Mouse (Mus musculus): ENCODE measurements around the gene Mmp17. TPM values are rescaled to one million over a fixed set of nuclear protein-coding genes. Genes with fewer than 3 reads are reported as not detected.

Mmp17 gene
- 2.0 TPM in 2 replicates for polyA plus RNA-seq (2015; fragmentation: Nextera tagmentation; extraction: Ambion mirVana)

DNA sequence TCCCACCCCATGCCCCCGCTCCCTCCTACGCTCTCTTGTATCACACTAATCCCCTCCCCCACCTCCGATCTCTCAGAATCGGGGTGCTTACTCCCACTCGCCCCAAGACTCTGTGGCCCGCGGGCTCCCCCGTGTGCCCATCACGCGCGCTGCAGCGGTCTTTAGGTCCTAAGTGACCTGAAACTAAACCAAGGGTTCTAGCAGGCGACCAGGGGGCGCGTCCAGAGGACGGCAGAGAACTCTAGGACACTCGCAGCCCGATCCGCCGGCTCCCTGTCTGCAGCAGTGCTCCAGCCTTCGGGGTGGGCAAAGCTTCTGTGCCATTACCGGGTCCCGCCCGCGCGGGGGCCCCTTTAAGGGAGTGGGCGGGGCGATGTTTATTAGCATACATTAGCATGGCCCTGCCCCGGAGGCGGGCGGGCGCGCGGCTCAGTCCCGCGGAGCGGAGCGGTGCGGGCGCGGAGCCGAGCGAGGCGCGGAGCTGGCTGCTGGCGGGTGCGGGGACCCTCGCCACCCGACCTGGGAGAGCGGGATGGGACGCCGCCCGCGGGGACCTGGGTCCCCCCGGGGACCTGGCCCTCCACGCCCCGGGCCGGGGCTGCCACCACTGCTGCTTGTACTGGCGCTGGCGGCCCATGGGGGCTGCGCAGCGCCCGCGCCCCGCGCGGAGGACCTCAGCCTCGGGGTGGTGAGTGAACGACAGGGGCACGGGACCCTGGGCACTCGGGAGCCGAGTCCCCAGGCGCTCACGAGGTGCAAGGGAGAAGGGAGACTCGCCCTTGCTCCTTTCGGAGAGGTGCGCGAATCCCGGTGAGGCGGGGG, at the start of gene Mmp17:
Gene Mmp17, plus strand, starts transcription at position 409 of the 822 bp plus-strand sequence.
- Histone ChIP-seq H3K9ac (peak within 1 kb of the TSS; percentile 58), H3K4me3 (peak within 1 kb of the TSS; percentile 62), H3K4me2 (peak within 1 kb of the TSS; percentile 99), H3K4me1 (peaks cover 26% of the 10 kb centered on the region), H3K27me3 (peaks cover 74% of the 10 kb centered on the region), H3K9me3 (no peaks in the 10 kb centered on the region), H3K36me3 (no peaks in the 10 kb centered on the region), H3K27ac (no peak within 1 kb of the TSS)
- peak; percentile 88 for ATAC-seq (ENCODE audit: borderline replicate concordance, extremely low read depth, low FRiP score, low TSS enrichment)
- under 1% methylated on average over 80 of the region's 80 CpGs for WGBS

DNA sequence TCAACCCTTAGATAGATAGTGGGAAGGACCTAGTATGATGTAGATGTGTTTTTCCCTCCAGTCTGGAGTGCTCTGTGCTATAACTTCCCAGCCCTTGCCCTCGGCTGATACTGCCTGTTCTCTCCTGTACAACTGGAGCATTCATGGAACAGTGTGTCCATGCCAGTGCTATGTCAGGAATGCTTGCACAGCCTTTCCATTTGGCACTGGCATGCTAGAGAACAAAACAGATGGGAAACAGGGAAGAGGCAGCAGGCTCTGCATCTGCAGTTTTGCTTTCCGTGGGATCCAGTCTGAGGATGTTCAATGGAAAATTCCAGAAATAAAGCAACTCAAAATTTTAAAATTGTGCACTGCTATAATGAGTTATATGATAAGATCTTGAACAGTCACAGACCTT, 49.5 kb upstream of the Mmp17 start:
- 75% methylated on average over 2 of the region's 2 CpGs for WGBS
- ATAC-seq (ENCODE audit: borderline replicate concordance, extremely low read depth, low FRiP score, low TSS enrichment), result no peak
- H3K27ac ChIP-seq, result no peak overlapping the region

DNA sequence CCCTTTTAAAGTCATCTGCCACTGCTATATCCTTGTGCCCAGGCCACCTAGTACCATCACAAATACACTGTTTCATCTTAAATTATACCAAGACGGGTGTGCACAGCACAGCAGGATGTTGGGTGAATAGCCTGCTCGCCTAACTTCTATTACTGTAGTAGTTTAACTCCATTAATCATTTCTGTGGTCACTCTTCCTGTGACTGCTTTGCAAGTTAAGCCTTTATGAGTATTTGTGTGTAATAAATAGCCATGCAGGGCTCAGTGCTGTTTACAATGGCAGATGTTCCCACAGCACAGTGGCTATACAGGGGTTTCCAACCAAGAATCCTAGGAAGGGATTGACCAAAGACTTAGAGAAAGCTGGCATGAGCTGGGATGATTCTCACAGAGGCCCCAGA, 48.9 kb upstream of the Mmp17 start:
- Histone ChIP-seq H3K4me2 (no peak overlapping the region), H3K36me3 (peaks cover 38% of the 10 kb centered on the region), H3K9me3 (no peaks in the 10 kb centered on the region), H3K4me1 (no peaks in the 10 kb centered on the region), H3K27ac (no peak overlapping the region), H3K4me3 (no peak overlapping the region), H3K9ac (no peak overlapping the region), H3K27me3 (no peaks in the 10 kb centered on the region)
- 80% methylated on average over 2 of the region's 2 CpGs for WGBS
- ATAC-seq (ENCODE audit: borderline replicate concordance, extremely low read depth, low FRiP score, low TSS enrichment), result no peak

More for the DNA sequence above, 49.5 kb upstream of the Mmp17 start:
- H3K36me3 ChIP-seq, result peaks cover 32% of the 10 kb centered on the region
- no peak overlapping the region for H3K9ac ChIP-seq
- H3K4me1 ChIP-seq, result no peaks in the 10 kb centered on the region
- H3K9me3 ChIP-seq, result no peaks in the 10 kb centered on the region
- H3K4me2 ChIP-seq, result no peak overlapping the region
- no peaks in the 10 kb centered on the region for H3K27me3 ChIP-seq
- H3K4me3 ChIP-seq, result no peak overlapping the region

DNA sequence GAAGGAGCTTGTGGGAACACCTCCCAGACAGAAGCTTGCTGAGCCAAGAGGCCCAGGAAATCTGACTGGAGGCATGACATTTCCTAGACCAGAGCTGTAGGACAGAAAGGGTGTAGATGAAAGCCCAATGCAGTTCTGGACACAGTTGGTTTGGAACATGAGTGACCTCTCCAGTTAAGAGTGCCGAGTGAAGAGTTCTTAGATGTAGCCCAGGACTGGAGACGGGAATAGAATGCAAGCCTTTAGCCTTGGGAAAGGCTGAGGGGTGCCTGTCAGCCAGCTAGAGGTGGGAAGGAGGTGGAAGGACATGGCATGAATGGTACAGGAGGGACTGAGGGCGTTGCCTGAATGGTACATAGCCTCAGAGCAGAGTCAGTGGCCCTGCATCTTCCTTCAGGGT, 48.5 kb upstream of the Mmp17 start:
- H3K4me2 ChIP-seq, result no peak overlapping the region
- no peak overlapping the region for H3K9ac ChIP-seq
- no peaks in the 10 kb centered on the region for H3K9me3 ChIP-seq
- H3K4me3 ChIP-seq, result no peak overlapping the region
- no peak for ATAC-seq (ENCODE audit: borderline replicate concordance, extremely low read depth, low FRiP score, low TSS enrichment)
- no peak overlapping the region for H3K27ac ChIP-seq
- H3K27me3 ChIP-seq, result no peaks in the 10 kb centered on the region
- WGBS, result 89% methylated on average over 3 of the region's 3 CpGs
- no peaks in the 10 kb centered on the region for H3K4me1 ChIP-seq
- peaks cover 42% of the 10 kb centered on the region for H3K36me3 ChIP-seq

DNA sequence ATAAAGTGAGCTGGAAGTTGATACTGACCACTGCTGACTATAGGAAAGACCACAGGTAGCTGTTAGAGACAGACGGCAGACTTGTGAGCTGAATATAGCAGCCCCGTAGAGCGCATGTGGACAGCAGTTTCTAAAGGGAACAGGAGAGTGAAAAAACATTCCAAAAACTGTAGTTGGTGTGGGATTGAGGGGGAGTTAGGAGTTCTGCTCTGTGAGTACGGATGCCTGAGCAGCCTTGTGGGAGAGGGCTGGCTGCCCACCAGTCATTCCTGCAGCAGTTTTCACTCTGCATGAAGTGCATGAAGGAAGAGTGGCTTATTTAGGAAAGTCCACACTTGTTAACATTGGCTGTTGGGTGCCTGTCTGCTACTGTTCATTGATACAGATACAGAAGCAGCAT, 45.1 kb upstream of the Mmp17 start:
- Histone ChIP-seq H3K36me3 (peaks cover 66% of the 10 kb centered on the region), H3K4me2 (no peak overlapping the region), H3K9ac (no peak overlapping the region), H3K27me3 (no peaks in the 10 kb centered on the region), H3K9me3 (no peaks in the 10 kb centered on the region), H3K27ac (no peak overlapping the region), H3K4me1 (no peaks in the 10 kb centered on the region), H3K4me3 (no peak overlapping the region)
- WGBS, result 90% methylated on average over 4 of the region's 4 CpGs
- no peak for ATAC-seq (ENCODE audit: borderline replicate concordance, extremely low read depth, low FRiP score, low TSS enrichment)

DNA sequence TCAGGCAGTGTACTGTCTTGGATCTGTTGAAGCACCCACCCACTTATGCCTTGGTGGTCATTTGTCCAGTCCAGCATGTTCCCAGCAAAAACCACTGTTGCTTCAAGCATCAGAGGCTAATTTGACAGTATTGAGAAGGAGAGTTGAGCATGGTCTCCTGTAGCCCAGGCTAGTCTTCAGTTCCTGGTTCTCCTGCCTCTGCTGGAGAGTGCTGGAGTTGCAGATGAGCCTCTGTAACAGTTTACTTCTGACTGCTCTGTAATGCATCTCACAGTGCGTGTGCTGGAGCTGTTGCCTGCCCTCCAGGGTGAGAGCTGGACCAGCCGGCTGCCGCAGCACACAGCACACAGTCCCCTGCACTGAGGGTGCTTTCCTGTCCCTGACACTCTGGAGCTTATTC, 41.7 kb upstream of the Mmp17 start:
- H3K27ac ChIP-seq, result no peak overlapping the region
- no peaks in the 10 kb centered on the region for H3K4me1 ChIP-seq
- no peaks in the 10 kb centered on the region for H3K9me3 ChIP-seq
- ATAC-seq (ENCODE audit: borderline replicate concordance, extremely low read depth, low FRiP score, low TSS enrichment), result no peak
- H3K36me3 ChIP-seq, result peaks cover 81% of the 10 kb centered on the region
- 90% methylated on average over 3 of the region's 3 CpGs for WGBS
- H3K27me3 ChIP-seq, result no peaks in the 10 kb centered on the region
- no peak overlapping the region for H3K9ac ChIP-seq
- no peak overlapping the region for H3K4me3 ChIP-seq
- no peak overlapping the region for H3K4me2 ChIP-seq

DNA sequence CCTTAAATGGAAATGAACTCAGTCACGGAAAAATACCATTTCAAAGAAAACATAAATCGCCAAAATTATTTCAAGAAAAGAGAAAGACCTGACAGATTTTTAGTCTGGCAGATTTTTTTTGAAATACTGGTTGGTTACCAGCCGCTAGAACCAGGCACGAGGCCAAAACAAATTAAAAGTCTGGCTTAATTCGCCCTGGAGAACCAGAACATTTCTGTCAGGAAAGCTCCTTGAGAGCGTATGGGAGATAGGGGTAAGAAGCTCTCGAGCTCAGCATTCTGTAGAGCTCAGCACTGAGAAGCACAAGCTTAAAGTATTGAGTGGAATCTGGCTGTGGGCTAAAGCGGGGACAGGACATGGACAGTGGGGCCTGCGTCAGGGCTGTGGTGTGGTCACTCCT, 38.2 kb upstream of the Mmp17 start:
- Histone ChIP-seq H3K9me3 (no peaks in the 10 kb centered on the region), H3K9ac (no peak overlapping the region), H3K4me2 (no peak overlapping the region), H3K27me3 (no peaks in the 10 kb centered on the region), H3K36me3 (peaks cover 89% of the 10 kb centered on the region), H3K27ac (no peak overlapping the region), H3K4me3 (no peak overlapping the region), H3K4me1 (no peaks in the 10 kb centered on the region)
- WGBS, result 68% methylated on average over 9 of the region's 9 CpGs
- ATAC-seq (ENCODE audit: borderline replicate concordance, extremely low read depth, low FRiP score, low TSS enrichment), result no peak

DNA sequence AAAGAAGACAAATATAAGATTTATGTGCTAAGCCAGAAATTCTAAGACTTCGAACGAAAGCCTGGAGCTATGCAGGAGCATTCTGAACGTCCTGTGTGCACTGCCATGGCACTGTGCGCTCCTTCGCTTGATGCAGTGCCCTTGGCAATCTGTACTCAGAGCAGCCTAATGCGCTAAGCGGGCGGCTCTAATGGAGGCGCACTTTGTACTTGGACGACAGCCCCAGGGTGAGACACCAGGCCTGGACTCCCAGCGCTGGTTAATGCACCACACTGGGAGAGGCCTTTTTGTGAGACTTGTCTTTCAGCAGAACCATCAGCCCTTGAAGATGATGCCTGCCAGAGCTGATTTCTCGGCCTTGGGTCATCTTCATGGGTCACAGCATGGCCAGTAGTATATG, 34.3 kb upstream of the Mmp17 start:
- ATAC-seq (ENCODE audit: borderline replicate concordance, extremely low read depth, low FRiP score, low TSS enrichment), result no peak

DNA sequence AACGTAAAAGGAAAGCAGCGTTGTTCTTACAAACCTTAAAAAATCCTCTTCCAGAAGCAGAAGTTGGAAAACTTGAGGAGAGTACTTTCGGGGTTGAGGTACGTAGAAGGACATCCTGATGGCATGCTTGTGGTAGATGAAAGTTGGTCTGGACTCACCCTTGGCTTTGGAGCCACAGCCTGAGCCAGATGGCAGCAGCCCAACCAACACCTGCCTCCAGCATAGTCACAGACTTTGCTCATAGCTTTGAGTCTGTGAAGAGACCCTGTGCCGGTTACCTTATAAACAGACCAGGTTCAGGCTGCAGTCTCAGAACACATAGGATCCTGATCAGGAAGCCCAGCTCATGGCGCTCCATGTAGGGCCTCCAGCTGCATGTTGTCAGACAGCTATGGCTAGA, 33.2 kb upstream of the Mmp17 start:
- no peak overlapping the region for H3K4me2 ChIP-seq
- no peaks in the 10 kb centered on the region for H3K27me3 ChIP-seq
- no peak overlapping the region for H3K4me3 ChIP-seq
- no peaks in the 10 kb centered on the region for H3K4me1 ChIP-seq
- no peak overlapping the region for H3K9ac ChIP-seq
- 93% methylated on average over 6 of the region's 6 CpGs for WGBS
- no peaks in the 10 kb centered on the region for H3K9me3 ChIP-seq
- H3K27ac ChIP-seq, result no peak overlapping the region
- H3K36me3 ChIP-seq, result peaks cover 96% of the 10 kb centered on the region
- ATAC-seq (ENCODE audit: borderline replicate concordance, extremely low read depth, low FRiP score, low TSS enrichment), result no peak

More for the DNA sequence above, 34.3 kb upstream of the Mmp17 start:
- H3K27me3 ChIP-seq, result no peaks in the 10 kb centered on the region
- WGBS, result 87% methylated on average over 12 of the region's 12 CpGs
- no peak overlapping the region for H3K4me3 ChIP-seq
- no peaks in the 10 kb centered on the region for H3K9me3 ChIP-seq
- peaks cover 92% of the 10 kb centered on the region for H3K36me3 ChIP-seq
- H3K27ac ChIP-seq, result no peak overlapping the region
- H3K4me2 ChIP-seq, result no peak overlapping the region
- H3K9ac ChIP-seq, result no peak overlapping the region
- H3K4me1 ChIP-seq, result no peaks in the 10 kb centered on the region

DNA sequence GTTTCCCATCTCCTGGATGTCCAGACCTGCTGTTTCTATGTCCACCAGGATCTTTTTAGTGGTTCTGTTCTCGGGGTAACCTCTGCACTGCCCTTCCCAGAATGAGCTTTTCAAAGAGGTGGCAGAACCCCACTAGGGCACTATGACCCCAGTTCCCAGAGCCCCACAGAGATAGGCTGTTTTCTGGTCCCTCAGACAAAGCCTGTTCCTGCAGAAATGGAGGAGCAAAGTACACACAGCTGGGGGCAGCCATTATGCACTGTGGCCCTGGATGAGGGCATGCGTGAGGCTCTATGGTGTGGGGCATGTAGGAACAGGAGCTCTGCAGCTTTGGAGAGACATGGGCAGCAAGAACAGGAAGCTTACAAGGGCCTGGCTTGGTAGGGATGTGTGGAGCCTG, 32.0 kb upstream of the Mmp17 start:
- Histone ChIP-seq H3K36me3 (peaks cover 96% of the 10 kb centered on the region), H3K9ac (no peak overlapping the region), H3K27ac (no peak overlapping the region), H3K27me3 (no peaks in the 10 kb centered on the region), H3K9me3 (no peaks in the 10 kb centered on the region), H3K4me2 (no peak overlapping the region), H3K4me1 (no peaks in the 10 kb centered on the region), H3K4me3 (no peak overlapping the region)
- 95% methylated on average over 2 of the region's 2 CpGs for WGBS
- no peak for ATAC-seq (ENCODE audit: borderline replicate concordance, extremely low read depth, low FRiP score, low TSS enrichment)

DNA sequence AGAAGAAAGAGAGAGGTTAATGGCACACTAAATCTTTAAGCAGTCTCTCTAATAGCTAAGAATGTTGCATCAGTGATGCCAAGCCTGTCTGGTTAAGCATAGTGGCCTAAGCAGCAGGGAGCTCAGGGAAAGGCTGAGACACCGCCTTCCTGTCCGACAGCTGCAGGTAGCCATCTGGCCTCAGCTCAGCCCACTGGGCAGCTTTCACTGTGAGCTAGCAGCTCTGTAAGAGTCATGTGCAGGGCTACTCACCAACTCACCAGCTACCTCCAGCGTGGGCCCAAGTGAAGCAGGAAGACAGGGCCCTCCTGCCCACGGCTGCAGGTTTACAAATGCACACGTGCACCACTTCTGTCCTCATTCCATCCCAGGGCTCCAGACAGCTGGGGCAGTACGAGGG, 30.3 kb upstream of the Mmp17 start:
- Histone ChIP-seq H3K36me3 (peaks cover 96% of the 10 kb centered on the region), H3K9me3 (no peaks in the 10 kb centered on the region), H3K27me3 (no peaks in the 10 kb centered on the region), H3K9ac (no peak overlapping the region), H3K4me3 (no peak overlapping the region), H3K4me2 (no peak overlapping the region), H3K4me1 (no peaks in the 10 kb centered on the region), H3K27ac (no peak overlapping the region)
- WGBS, result 87% methylated on average over 6 of the region's 6 CpGs
- ATAC-seq (ENCODE audit: borderline replicate concordance, extremely low read depth, low FRiP score, low TSS enrichment), result no peak

DNA sequence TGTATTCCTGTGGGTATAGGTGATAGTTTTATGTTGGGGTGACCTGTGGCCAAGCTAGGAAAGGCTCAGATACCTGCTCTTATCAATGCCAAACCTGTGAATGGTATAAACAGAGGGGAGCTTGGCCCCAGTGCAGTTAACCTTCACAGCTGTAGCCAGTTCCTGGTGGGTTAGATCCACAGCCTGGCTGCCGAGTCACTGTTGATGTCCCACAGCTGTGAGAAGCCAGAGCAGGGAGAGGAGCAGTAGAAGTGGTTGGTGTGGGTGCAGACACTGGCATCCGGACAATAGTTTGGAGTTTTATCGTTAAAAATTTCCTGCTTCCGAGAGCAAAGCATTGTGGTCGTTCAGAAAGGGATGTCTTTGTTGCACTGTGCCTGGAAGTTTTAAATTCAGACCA, 25.4 kb upstream of the Mmp17 start:
- Histone ChIP-seq H3K9me3 (no peaks in the 10 kb centered on the region), H3K27ac (no peak overlapping the region), H3K27me3 (no peaks in the 10 kb centered on the region), H3K4me1 (no peaks in the 10 kb centered on the region), H3K4me3 (no peak overlapping the region), H3K36me3 (peaks cover 92% of the 10 kb centered on the region), H3K4me2 (no peak overlapping the region), H3K9ac (no peak overlapping the region)
- WGBS, result 80% methylated on average over 5 of the region's 5 CpGs
- ATAC-seq (ENCODE audit: borderline replicate concordance, extremely low read depth, low FRiP score, low TSS enrichment), result no peak

Measured in lung, embryonic 15.5 days (tissue).